Mouse (Mus musculus): ENCODE data around the gene D630045J12Rik. TPM values are rescaled to one million over a fixed set of nuclear protein-coding genes. Genes with fewer than 3 reads are reported as not detected.

The D630045J12Rik gene
- polyA plus RNA-seq (2014; fragmentation: Illumina TruSeq; extraction: RNeasy Lipid Tissue Mini Kit (QIAGEN cat#74804); ENCODE audit: low read depth, low replicate concordance), result 24.4 TPM

DNA sequence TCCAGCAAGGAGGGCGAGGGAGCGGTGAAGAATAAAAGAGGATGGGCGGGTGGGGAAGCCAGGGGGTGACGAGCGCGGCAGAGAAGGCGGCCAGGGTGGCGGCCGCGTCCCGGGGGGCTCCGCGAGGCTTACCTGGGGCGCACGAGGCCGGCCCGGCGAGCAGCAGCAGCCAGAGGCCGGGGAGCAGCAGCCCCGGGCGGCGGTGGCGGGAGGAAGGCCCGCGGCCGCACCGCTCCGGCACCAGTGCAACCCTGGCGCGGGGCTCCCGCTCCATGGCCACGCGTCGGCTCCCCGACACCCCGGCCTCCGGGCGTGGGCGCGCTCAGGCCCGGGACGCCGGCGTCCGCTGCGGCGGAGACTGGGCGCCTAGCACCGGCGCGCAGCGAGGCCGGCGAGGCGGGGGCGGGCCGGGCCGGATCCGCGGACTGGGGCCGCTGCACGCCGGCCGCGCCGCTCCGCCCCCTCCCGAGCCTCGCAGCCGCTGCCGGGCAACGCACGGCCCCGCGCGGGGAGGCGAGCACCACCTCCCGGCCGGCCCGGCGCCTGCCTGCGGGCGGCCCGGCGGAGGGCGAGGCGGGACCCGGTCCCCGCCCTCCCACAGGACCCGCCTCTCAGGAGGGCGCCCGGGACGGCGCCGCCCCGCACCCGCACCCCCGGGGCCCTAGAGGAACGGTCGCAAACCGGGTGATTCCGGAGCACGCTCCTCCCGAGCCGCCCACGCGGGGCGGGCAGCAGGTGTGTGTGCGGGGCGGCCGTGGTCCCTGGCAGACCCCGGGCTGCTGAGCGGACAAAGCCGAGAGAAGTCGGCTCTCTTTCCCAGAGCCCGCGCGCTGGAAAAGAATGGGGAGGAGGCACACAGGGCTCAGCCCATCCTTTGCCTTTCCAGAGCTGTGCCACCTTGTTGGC is at the start of gene D630045J12Rik:
TSS of gene D630045J12Rik (minus strand) at position 274 of the 906 bp plus-strand sequence.

DNA sequence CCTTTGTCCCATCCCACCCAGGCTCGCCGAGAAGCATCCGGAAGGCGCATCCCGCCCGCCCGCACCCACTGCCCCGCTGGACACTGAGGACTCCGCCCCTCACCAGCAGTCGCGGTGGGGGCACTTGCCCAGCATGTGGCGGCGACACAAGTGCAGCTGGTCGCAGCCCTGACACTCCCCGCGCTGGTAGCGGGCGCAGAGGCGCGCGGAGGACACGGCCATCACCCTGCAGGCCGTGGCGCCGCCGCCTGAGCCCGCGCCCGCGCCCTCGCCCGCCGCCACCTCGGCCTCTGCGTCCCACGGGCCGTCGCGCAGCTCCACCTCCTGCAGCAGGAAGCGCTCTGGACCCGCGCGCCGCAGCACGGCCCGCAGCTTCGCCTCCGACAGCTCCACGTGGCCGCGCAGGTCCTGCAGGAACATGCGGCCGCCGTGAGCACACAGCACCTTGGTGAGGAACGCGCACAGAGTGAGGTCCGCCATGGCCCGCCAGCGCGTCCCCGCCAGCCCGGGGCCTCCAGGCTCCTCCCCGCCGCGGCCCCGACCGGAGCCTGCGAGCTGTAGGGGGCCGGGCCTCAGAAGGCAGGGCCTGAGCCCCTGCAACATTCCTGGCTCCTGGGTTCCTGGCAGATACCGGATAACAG is 45.1 kb upstream of the D630045J12Rik start, which contains the start of gene Zc3hav1l:
TSS of gene Zc3hav1l (minus strand) at position 499 of the 641 bp plus-strand sequence.

DNA sequence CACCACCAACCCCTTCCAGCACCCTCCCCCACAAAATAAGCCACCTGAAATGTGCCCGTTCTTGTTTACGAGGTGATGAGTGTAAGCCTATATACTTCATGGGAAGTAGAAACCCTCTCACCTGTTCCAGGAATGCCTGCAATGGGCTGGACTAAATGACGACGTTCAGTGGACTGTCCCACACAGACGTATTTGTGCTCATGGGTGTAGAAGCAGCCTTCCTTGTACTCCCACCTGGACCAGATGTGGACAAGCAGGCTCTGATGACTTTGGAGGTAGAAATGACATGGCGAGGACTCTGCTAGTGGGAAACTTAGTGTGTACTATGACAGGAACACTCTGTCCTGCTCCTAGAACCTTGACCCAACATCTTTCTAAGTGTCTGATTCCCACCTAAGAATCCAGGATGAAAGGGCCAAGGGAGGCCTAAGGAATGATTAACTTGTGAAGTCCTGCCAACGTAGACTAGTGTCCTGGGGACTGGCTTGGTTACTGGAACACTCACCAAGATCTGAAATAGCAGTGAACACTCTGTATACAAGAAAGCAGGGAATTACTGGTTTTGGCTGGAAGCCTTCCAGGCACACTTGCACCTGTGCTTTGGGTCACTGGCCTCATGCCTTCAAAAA is 129.5 kb downstream of the D630045J12Rik start, which contains the start of gene Atp6v0a4:
TSS of gene Atp6v0a4 (minus strand) at position 380 of the 629 bp plus-strand sequence.

DNA sequence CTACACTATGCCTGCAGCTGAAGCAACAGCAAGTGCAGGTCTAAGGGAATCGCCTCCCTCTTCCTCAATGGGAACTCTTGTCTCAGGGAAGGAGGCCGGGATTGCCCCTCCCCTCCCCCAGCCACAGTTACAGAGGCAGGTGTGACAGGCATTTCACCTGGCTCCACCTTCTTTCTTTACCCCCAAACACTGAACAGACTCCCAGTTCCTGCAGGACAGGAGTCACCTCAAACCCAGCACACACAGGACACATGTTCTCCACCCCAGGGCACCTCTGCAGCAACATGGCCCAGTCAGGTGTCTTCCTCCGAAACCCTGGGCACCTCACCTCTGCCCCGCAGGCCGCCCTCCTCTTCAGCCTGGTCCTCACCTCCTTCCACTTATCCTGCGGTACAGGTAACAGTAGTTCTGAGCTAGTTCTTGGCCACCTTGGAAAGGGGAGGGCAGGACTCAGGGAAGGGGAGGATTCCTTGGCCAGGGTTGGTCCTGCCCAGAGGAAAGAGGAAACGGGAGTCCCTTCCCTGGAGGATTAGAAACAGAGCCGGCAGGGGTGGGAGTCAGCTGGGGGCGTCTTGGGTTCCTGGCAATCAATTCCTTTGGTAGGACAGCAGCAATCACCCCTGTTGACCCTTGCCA is 144.5 kb downstream of the D630045J12Rik start, which contains the start of gene Tmem213:
TSS of gene Tmem213 (plus strand) at position 96 of the 636 bp plus-strand sequence.

Other genes starting within 250 kb of the D630045J12Rik start
- gene Svopl, start 207.0 kb downstream of the D630045J12Rik start, polyA plus RNA-seq (2014; fragmentation: Illumina TruSeq; extraction: RNeasy Lipid Tissue Mini Kit (QIAGEN cat#74804); ENCODE audit: low read depth, low replicate concordance), result 9.0 TPM
- gene Tmem213, start 144.8 kb downstream of the D630045J12Rik start, polyA plus RNA-seq (2014; fragmentation: Illumina TruSeq; extraction: RNeasy Lipid Tissue Mini Kit (QIAGEN cat#74804); ENCODE audit: low read depth, low replicate concordance), result 2.7 TPM
- gene Atp6v0a4, start 129.4 kb downstream of the D630045J12Rik start, polyA plus RNA-seq (2014; fragmentation: Illumina TruSeq; extraction: RNeasy Lipid Tissue Mini Kit (QIAGEN cat#74804); ENCODE audit: low read depth, low replicate concordance), result 215 TPM
- 2.1 TPM for gene Zc3hav1l, start 45.2 kb upstream of the D630045J12Rik start, polyA plus RNA-seq (2014; fragmentation: Illumina TruSeq; extraction: RNeasy Lipid Tissue Mini Kit (QIAGEN cat#74804); ENCODE audit: low read depth, low replicate concordance)
- gene Zc3hav1, start 100.6 kb upstream of the D630045J12Rik start, polyA plus RNA-seq (2014; fragmentation: Illumina TruSeq; extraction: RNeasy Lipid Tissue Mini Kit (QIAGEN cat#74804); ENCODE audit: low read depth, low replicate concordance), result 20.2 TPM
- gene Ttc26, start 127.5 kb upstream of the D630045J12Rik start, polyA plus RNA-seq (2014; fragmentation: Illumina TruSeq; extraction: RNeasy Lipid Tissue Mini Kit (QIAGEN cat#74804); ENCODE audit: low read depth, low replicate concordance), result 11.8 TPM
- gene Ubn2, start 179.9 kb upstream of the D630045J12Rik start, polyA plus RNA-seq (2014; fragmentation: Illumina TruSeq; extraction: RNeasy Lipid Tissue Mini Kit (QIAGEN cat#74804); ENCODE audit: low read depth, low replicate concordance), result 23.2 TPM